Mouse (Mus musculus): ENCODE results near the gene Trex2. TPM values are rescaled to one million over a fixed set of nuclear protein-coding genes. Genes with fewer than 3 reads are reported as not detected.

Gene Trex2
- total and polyA plus RNA-seq, 3 experiments: not detected

DNA sequence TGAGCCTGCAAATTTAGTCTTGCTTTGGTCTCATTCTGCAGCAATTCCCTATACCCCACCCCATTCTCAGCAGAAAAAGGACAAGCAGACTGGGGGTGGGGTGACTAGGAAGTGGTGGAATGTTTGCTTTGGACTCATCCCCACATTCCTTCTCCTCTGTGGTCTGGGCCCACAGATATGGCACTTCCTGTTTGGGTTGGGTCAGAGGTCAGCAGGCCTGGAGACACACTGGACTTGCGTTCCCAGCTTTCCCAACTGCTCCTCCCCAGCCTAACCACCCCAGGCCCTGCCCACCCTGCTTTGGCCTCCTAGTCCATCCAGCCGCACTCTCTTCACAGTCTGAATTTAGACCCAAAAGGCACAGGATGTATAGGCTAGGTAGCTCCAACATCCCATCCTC lies 41.5 kb upstream of the Trex2 start:
- no peaks in the 10 kb centered on the region for H3K79me2 ChIP-seq (ENCODE audit: control insufficient read depth, insufficient read depth, low read length, poor library complexity)
- no peak overlapping the region for H3K27ac ChIP-seq (ENCODE audit: control insufficient read depth, low read depth, low read length)
- no peak for DNase-seq (ENCODE audit: low read depth, low spot score)
- no peaks in the 10 kb centered on the region for H3K9me3 ChIP-seq (replicated peaks; ENCODE audit: insufficient read depth, low read length)
- no peaks in the 10 kb centered on the region for H3K27me3 ChIP-seq (ENCODE audit: control insufficient read depth in 1 of 2, insufficient read depth in 2 of 2, low read length in 2 of 2)
- H3K4me3 ChIP-seq (ENCODE audit: control insufficient read depth in 1 of 2, insufficient read depth in 1 of 2, low read depth in 2 of 2, low read length in 2 of 2): no peak overlapping the region
- H3K36me3 ChIP-seq (ENCODE audit: control insufficient read depth in 1 of 2, insufficient read depth in 2 of 2, low read length in 2 of 2): no peaks in the 10 kb centered on the region
- TF ChIP-seq RCOR1 (IDR thresholded peaks at IDR 0.05; ENCODE audit: low read depth, low read length) (no peak), GABPA (IDR thresholded peaks at IDR 0.05; ENCODE audit: low read depth, low read length) (no peak), MAZ (IDR thresholded peaks at IDR 0.05; ENCODE audit: low read depth, low read length) (no peak), MAFK (IDR thresholded peaks at IDR 0.05; ENCODE audit: borderline replicate concordance, low read depth, low read length) (no peak), TCF12 (IDR thresholded peaks at IDR 0.05; ENCODE audit: low read depth, low read length) (no peak), NRF1 (IDR thresholded peaks at IDR 0.05; ENCODE audit: insufficient read depth, low read depth, low read length, poor library complexity, severe bottlenecking) (no peak), TAL1 (IDR thresholded peaks at IDR 0.05; ENCODE audit: low read length) (no peak), ZMIZ1 (IDR thresholded peaks at IDR 0.05; ENCODE audit: low read depth, low read length) (no peak), USF1 (IDR thresholded peaks at IDR 0.05; ENCODE audit: low read depth, low read length) (no peak), HCFC1 (IDR thresholded peaks at IDR 0.05; ENCODE audit: low read depth, low read length) (no peak), GATA1 (IDR thresholded peaks at IDR 0.05; ENCODE audit: low read depth, low read length) (no peak), UBTF (IDR thresholded peaks at IDR 0.05; ENCODE audit: borderline replicate concordance, insufficient read depth, low read depth, low read length) (no peak), SIN3A (IDR thresholded peaks at IDR 0.05; ENCODE audit: low read length) (no peak), POLR2AphosphoS5 (IDR thresholded peaks at IDR 0.05; ENCODE audit: borderline replicate concordance, low read depth, low read length) (no peak), USF2 (IDR thresholded peaks at IDR 0.05; ENCODE audit: borderline replicate concordance in 1 of 2, insufficient read depth in 1 of 2, low read depth in 1 of 2, low read length in 2 of 2) (no peak), ETS1 (IDR thresholded peaks at IDR 0.05; ENCODE audit: low read depth, low read length) (no peak), TBP (IDR thresholded peaks at IDR 0.05; ENCODE audit: low read depth, low read length) (no peak), RAD21 (IDR thresholded peaks at IDR 0.05; ENCODE audit: low read depth, low read length) (no peak), BHLHE40 (IDR thresholded peaks at IDR 0.05; ENCODE audit: borderline replicate concordance, low read depth, low read length) (no peak), ZC3H11A (IDR thresholded peaks at IDR 0.05; ENCODE audit: low read depth, low read length) (no peak)
- H3K9ac ChIP-seq (ENCODE audit: control insufficient read depth, low read depth, low read length, poor library complexity, severe bottlenecking): no peak overlapping the region
- H3K4me1 ChIP-seq (ENCODE audit: control insufficient read depth in 1 of 2, insufficient read depth in 2 of 2, low read length in 2 of 2): no peaks in the 10 kb centered on the region
